Mouse (Mus musculus): ENCODE data around the gene Sema6c. TPM values are rescaled to one million over a fixed set of nuclear protein-coding genes. Genes with fewer than 3 reads are reported as not detected.

Sema6c gene
- polyA plus RNA-seq, 1 experiment from 2014 or later = 33.0 TPM

- Histone ChIP-seq H3K9ac (no peak overlapping the region), H3K27ac (replicated peaks) (no peak overlapping the region), H3K4me3 (no peak overlapping the region), H3K9me3 (no peaks in the 10 kb centered on the region), H3K36me3 (peaks cover 47% of the 10 kb centered on the region), H3K27me3 (no peaks in the 10 kb centered on the region), H3K4me2 (no peak overlapping the region), H3K4me1 (replicated peaks) (peaks cover 45% of the 10 kb centered on the region)
- no peak for ATAC-seq (ENCODE audit: low FRiP score, low read depth)
- 92% methylated on average over 2 of the region's 2 CpGs for WGBS
These were observed 62.8 kb downstream of the Sema6c start for GRCm38 (mm10) chr3:95223041-95223440.

Small RNAs within 50 kb of the gene (microRNA-seq; reads per million reads assigned to microRNA genes)
- not detected for gene Mir8099-1

Other genes starting within 250 kb of the Sema6c start
- gene Selenbp1, start 227.4 kb upstream of the Sema6c start, polyA plus RNA-seq (2015; fragmentation: Nextera tagmentation; extraction: Ambion mirVana) = 15.5 and 16.4 TPM in 2 replicates
- gene Rfx5, start 206.4 kb upstream of the Sema6c start, polyA plus RNA-seq (2015; fragmentation: Nextera tagmentation; extraction: Ambion mirVana) = 6.9 and 7.1 TPM in 2 replicates
- 21.8 and 27.3 TPM in 2 replicates for gene Pi4kb, start 185.7 kb upstream of the Sema6c start, polyA plus RNA-seq (2015; fragmentation: Nextera tagmentation; extraction: Ambion mirVana)
- gene Zfp687, start 145.0 kb upstream of the Sema6c start, polyA plus RNA-seq (2015; fragmentation: Nextera tagmentation; extraction: Ambion mirVana) = 18.9 and 21.2 TPM in 2 replicates
- 260 and 276 TPM in 2 replicates for gene Psmd4, start 117.8 kb upstream of the Sema6c start, polyA plus RNA-seq (2015; fragmentation: Nextera tagmentation; extraction: Ambion mirVana)
- 15.2 and 15.8 TPM in 2 replicates for gene Pip5k1a, start 53.5 kb upstream of the Sema6c start, polyA plus RNA-seq (2015; fragmentation: Nextera tagmentation; extraction: Ambion mirVana)
- 167 and 176 TPM in 2 replicates for gene Vps72, start 49.4 kb upstream of the Sema6c start, polyA plus RNA-seq (2015; fragmentation: Nextera tagmentation; extraction: Ambion mirVana)
- gene Tmod4, start 36.0 kb upstream of the Sema6c start, polyA plus RNA-seq (2015; fragmentation: Nextera tagmentation; extraction: Ambion mirVana) = 1.7 and 1.8 TPM in 2 replicates
- gene Scnm1, start 26.4 kb upstream of the Sema6c start, polyA plus RNA-seq (2015; fragmentation: Nextera tagmentation; extraction: Ambion mirVana) = 84.0 and 88.6 TPM in 2 replicates
- gene Lysmd1, start 26.4 kb upstream of the Sema6c start, polyA plus RNA-seq (2015; fragmentation: Nextera tagmentation; extraction: Ambion mirVana) = 42.7 and 45.0 TPM in 2 replicates
- 3.9 and 4.2 TPM in 2 replicates for gene Tnfaip8l2, start 18.1 kb upstream of the Sema6c start, polyA plus RNA-seq (2015; fragmentation: Nextera tagmentation; extraction: Ambion mirVana)
- gene Gabpb2, start 57.5 kb downstream of the Sema6c start, polyA plus RNA-seq (2015; fragmentation: Nextera tagmentation; extraction: Ambion mirVana) = 3.4 and 3.6 TPM in 2 replicates
- 57.1 and 59.3 TPM in 2 replicates for gene Cdc42se1, start 68.3 kb downstream of the Sema6c start, polyA plus RNA-seq (2015; fragmentation: Nextera tagmentation; extraction: Ambion mirVana)
- gene Mllt11, start 71.7 kb downstream of the Sema6c start, polyA plus RNA-seq (2015; fragmentation: Nextera tagmentation; extraction: Ambion mirVana) = 323 and 341 TPM in 2 replicates
- gene Gm128, start 81.1 kb downstream of the Sema6c start, polyA plus RNA-seq (2015; fragmentation: Nextera tagmentation; extraction: Ambion mirVana) = 0.13 and 0.19 TPM in 2 replicates
- gene Bnipl, start 90.7 kb downstream of the Sema6c start, polyA plus RNA-seq (2015; fragmentation: Nextera tagmentation; extraction: Ambion mirVana) = 0.29 TPM in 1 of 2 replicates, not detected in the other
- gene Mindy1, start 120.9 kb downstream of the Sema6c start, polyA plus RNA-seq (2015; fragmentation: Nextera tagmentation; extraction: Ambion mirVana) = 34.5 and 36.6 TPM in 2 replicates
- gene Prune1, start 121.6 kb downstream of the Sema6c start, polyA plus RNA-seq (2015; fragmentation: Nextera tagmentation; extraction: Ambion mirVana) = 66.5 and 69.9 TPM in 2 replicates
- gene Anxa9, start 146.7 kb downstream of the Sema6c start, polyA plus RNA-seq (2015; fragmentation: Nextera tagmentation; extraction: Ambion mirVana) = 0.47 and 0.72 TPM in 2 replicates
- 92.7 and 101 TPM in 2 replicates for gene Cers2, start 154.3 kb downstream of the Sema6c start, polyA plus RNA-seq (2015; fragmentation: Nextera tagmentation; extraction: Ambion mirVana)
- gene Setdb1, start 196.7 kb downstream of the Sema6c start, polyA plus RNA-seq (2015; fragmentation: Nextera tagmentation; extraction: Ambion mirVana) = 39.3 and 42.7 TPM in 2 replicates
- not detected in 2 replicates for gene 4930558C23Rik, start 242.4 kb downstream of the Sema6c start, polyA plus RNA-seq (2015; fragmentation: Nextera tagmentation; extraction: Ambion mirVana)